Mouse (Mus musculus): ENCODE data around the gene Fgfr2. TPM values are rescaled to one million over a fixed set of nuclear protein-coding genes. Genes with fewer than 3 reads are reported as not detected.

Fgfr2 gene
- 10 to 100 TPM; 43.7 to 44.3 TPM for total RNA-seq (2021)

DNA sequence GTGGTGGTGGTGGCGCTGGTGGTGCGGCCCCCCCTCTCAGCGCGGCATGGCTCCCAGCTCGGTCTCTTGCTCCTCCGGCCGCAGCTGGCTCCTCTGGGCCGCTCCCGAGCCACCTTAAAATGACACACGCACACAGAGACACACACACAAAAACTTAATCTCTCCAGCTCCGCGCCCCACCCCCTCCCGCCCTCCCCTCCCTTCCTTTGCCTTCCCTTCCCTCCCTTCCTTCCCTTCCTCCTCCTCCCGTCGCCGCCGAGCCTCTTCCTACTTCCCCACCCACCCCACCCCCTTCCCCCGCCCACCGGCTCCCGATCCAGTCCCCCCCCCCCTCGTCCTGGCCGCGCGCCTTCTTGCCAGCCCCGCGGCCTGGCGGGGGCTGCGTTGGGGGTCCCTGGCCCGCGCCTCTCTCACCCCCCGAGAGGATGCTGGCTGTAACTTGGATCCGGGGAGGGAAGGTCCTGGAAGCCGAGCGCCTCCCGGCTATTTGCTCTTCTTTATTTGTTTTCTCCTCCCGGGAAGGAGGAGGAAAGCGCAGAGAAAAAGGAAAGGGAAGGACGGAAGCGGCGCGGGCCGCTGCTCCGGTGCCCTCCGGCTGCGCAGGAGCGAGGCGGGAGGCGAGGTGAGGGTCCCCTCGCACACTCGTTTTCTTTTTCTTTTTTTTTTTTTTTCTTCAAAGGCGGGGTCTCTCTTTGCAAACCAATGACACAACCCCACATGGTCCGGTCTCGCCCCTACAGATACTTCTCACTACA lies at the start of gene Fgfr2:
Gene Fgfr2 (minus strand): TSS at position 107 of the 755 bp plus-strand sequence.
- DNase-seq (ENCODE audit: extremely low spot score in 1 of 2, low spot score in 1 of 2), result peak in 1 of 2 experiments; percentile 46

DNA sequence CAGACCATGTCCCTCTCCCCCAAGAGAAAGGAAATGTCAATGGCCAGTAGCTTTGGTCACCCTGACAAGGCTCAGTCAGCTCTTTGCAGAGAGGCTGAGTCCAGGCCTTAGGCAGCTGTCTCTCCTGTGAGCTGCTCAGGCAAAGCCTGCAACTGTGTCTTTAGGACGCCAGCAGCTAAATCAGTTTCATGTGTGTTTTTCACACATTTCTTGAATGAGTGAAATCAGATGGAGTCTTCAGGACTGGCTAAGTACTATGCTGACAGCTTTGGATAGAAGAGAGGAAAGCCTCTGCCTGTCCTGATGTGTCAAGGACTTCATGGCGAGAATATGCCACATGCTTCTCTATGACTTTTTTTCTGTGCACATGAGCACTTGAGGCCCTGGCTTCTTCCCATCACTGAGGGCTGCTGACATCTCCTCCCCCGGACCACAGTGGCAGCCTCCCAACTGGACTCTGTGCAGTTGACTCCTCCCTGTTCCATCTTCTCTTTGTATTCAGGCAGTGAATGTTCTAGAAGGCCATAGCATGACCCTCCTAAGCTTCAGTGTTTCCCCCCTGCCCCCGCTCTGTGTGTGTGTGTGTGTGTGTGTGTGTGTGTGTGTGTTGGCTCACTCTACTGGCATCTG lies 48.4 kb upstream of the Fgfr2 start:
- no peak for DNase-seq (ENCODE audit: extremely low spot score in 1 of 2, low spot score in 1 of 2)

DNA sequence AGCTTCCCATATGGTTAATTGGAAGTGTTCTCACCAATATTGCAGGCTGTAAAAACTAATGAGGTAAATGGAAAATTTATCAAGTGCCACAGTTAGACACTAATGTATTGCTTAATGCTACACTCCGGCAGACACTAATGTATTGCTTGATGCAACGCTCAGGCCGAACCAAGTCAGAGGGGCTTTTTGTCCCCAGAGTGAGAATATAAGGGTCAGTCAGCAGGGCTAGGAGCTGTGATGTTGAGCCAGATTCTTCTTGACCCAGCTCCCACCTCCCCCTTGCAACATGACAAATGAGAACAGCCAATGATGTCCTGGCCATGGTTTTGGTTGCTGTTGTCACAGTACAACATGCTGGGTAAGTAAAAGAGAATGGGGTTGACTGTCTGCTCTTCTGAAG lies 45.8 kb upstream of the Fgfr2 start:
- no peak for DNase-seq (ENCODE audit: extremely low spot score in 1 of 2, low spot score in 1 of 2)

GRCm38 (mm10) chr7:133167903-133168302 lies 44.8 kb upstream of the Fgfr2 start:
- no peak for DNase-seq (ENCODE audit: extremely low spot score in 1 of 2, low spot score in 1 of 2)

- DNase-seq (ENCODE audit: extremely low spot score in 1 of 2, low spot score in 1 of 2), result no peak
Observed at GRCm38 (mm10) chr7:133164770-133165169, 41.6 kb upstream of the Fgfr2 start.

DNA sequence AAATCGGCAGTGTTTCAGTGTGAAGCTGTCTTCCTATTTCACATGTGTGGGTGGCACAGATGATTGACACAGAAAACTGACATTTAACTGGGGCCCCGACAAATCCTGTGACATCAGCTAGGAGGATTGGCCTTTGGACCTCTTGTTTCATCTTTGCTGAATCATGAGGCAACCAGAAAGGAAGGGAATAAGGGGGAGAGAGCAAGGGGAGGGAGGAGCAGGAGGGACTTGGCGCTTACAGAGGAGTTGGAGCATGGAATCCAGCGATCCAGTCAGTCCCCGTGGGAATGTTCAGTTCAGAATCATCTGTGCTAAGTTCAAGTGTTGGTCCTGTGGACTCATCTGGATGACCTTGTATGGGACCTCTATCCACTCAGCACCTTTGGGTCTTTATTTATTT lies 39.9 kb upstream of the Fgfr2 start:
- no peak for DNase-seq (ENCODE audit: extremely low spot score in 1 of 2, low spot score in 1 of 2)

- DNase-seq (ENCODE audit: extremely low spot score in 1 of 2, low spot score in 1 of 2), result no peak
Observed at GRCm38 (mm10) chr7:133162131-133162530, 39.0 kb upstream of the Fgfr2 start.

GRCm38 (mm10) chr7:133161362-133162080 lies 38.4 kb upstream of the Fgfr2 start:
- no peak for DNase-seq (ENCODE audit: extremely low spot score in 1 of 2, low spot score in 1 of 2)

DNA sequence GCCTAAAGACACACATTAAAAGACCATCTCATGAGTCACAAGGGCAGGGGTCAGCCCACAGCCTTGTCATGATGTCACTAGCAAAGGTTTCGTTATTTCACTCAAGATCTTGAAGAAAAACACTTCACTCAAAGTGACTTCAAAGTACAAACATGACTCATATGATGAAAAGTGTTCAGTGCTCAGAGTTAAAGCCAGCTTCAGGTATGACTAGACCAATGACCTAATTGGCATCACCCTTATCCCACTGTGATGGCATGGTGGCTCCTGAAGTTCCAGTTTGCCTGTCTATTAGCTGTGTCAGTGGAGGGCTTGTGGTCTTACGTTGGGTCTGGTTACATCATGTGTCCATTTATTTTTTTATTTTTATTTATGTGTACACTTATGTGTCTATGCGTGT lies 36.4 kb upstream of the Fgfr2 start:
- no peak for DNase-seq (ENCODE audit: extremely low spot score in 1 of 2, low spot score in 1 of 2)

DNA sequence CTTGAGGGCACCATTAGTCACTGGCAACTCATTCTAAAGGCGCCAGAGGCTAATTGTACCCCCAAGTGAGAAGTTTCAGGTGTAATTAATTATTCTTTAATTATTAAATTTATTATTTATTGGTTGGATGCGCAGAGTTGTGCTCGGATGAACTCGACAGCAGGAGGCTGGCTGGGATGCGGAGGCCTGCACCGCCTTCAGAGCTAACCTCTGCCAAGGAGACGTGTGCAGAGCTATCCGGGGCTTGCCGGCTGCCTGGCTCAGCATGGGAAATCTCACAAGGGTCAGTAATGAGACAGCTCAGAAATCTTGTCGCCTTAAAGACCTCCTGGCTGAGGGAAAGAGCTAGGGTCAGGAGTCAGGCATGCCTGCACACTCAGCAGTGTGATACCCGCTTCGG lies 32.5 kb upstream of the Fgfr2 start:
- no peak for DNase-seq (ENCODE audit: extremely low spot score in 1 of 2, low spot score in 1 of 2)

DNA sequence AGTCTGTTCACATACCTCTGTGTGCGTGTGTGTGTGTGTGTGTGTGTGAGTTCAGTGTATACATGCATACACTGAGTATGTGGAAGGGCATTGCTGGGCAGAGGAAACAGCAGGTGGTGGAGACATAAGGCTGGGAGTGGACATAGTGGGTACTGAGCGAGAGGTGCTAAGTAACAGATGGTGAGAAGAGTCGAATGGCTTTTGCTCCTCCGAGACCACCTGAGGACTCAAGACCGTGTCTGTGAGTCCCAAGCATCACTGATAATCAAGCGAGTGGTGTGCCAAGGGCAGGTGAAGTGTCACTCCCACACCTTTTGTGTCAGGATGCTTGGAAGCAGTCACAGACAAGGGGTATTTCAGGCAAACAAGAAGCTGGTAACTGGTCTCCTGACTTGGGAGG lies 31.7 kb upstream of the Fgfr2 start:
- DNase-seq (ENCODE audit: extremely low spot score in 1 of 2, low spot score in 1 of 2), result no peak

GRCm38 (mm10) chr7:133139689-133140336 lies 16.7 kb upstream of the Fgfr2 start:
- DNase-seq (ENCODE audit: extremely low spot score in 1 of 2, low spot score in 1 of 2), result no peak

- no peak for DNase-seq (ENCODE audit: extremely low spot score in 1 of 2, low spot score in 1 of 2)
Observed at GRCm38 (mm10) chr7:133133552-133133951, 10.4 kb upstream of the Fgfr2 start.

DNA sequence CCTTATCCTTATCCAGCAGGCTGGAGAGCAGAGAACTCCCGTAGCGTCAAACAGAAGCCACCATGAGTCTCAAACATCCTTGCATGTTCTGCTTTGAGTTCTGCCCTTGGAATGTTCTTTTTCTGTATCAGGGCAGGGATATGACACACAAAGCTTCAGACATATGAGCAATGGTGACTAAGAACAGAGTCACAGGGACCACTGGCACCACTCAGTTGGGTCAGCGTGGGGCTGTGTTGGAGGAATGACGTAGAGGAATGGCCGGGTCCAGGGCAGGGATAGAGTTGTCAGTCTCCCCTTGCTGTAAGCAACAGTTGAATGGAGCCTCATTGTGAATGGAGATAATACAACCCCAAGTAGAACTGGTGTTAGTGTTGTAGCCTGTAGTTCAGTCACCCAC lies 9.6 kb upstream of the Fgfr2 start:
- DNase-seq (ENCODE audit: extremely low spot score in 1 of 2, low spot score in 1 of 2), result no peak

GRCm38 (mm10) chr7:133124701-133125485 lies 1.7 kb upstream of the Fgfr2 start:
- no peak for DNase-seq (ENCODE audit: extremely low spot score in 1 of 2, low spot score in 1 of 2)

DNA sequence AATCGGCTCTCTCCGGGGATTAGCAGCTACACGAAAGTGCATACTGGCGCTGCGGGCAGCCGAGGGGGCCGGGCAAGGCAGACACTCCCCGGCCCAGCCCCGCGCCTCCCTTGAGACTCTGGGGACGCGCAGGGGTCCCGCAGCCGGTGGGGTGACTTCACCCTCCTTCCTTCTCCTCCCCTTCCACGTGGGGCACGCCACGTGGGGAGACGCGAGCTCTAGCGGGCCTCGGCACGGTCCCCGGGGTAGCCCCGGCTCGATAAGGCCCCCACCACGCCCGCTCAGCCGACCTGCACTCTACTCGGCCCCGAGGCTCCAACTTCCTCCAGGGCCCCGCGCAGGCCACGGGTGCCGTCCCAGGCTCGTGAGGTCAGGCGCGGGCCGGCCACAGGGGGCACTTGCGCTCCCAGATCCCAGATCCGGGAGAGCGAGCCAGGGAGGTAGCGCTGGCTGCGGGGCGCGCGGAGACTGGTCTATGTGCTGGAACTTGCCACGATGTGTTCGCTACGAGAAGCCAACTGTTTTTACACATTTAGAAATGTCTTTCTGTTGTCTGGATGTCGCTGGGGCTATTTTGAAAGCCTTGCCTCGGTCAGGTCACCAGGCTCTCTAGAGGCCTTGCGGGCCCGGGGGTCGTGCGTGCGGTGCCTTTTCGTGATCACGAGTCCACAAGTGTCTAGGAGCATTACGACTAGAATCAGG lies 1.0 kb upstream of the Fgfr2 start, which contains the start of gene Ctbp2:
Gene Ctbp2 (minus strand): TSS at position 356 of the 702 bp plus-strand sequence.
- DNase-seq (ENCODE audit: extremely low spot score in 1 of 2, low spot score in 1 of 2), result peak; percentile 45 to 54

DNA sequence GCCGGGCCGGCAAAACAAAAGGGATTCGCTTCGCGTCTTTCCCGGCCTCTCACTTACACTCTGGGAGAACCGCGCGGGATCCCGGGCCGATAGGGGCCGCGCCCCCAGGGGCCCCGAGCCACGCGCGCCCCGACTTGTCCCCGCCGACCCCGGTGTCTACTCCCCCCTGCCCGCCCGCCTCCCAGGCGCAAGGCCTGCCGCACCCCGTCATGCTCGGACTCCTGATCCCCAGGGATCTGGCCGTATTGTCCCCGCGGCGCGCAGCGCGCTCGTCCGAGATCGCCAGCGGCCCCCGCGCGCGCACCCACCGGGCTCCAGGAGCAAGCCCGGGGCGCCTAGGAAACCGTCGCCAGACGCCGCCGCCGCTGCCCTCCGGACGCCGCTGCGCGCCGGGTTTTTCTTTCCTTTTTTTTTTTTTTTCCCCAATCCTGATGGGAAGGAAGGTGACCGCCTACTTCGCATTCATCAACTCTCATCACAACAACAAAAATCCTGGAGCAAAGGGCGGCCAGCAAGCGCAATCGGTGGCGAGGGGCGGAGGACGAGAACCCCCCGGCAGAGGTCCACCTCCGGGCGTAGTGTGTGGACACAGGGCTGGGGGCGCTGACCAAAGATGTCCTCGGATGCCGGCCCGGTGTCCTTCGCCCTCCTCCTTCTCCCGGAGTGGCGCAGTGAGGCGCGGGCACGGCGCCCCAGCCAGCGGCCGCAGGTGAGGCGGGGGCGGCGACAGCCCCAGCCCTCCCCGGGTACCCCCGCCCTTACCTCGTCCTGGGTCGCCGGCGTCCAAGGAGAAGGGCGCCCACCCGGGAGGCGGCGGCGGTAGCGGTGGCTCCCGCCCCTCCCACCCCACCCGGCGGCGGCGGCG lies 539 bp downstream of the Fgfr2 start:
- peak; percentile 25 to 49 for DNase-seq (ENCODE audit: extremely low spot score in 1 of 2, low spot score in 1 of 2)

- DNase-seq (ENCODE audit: extremely low spot score in 1 of 2, low spot score in 1 of 2), result peak in 1 of 2 experiments; percentile 25
Observed at GRCm38 (mm10) chr7:133121661-133122378, 1.3 kb downstream of the Fgfr2 start.
